Mouse (Mus musculus) cerebellum, adult 2 months (tissue): ENCODE results near the gene Pitx1.

ENCODE experiments used
- CTCF ChIP-seq: fragments of 200-500 bp; IDR thresholded peaks from 2 replicates; pipeline ENCODE4 v1.5.1; 2011; ENCODE audit warnings: low read depth, mild to moderate bottlenecking, control low read depth, low read length, moderate library complexity, borderline replicate concordance; ENCODE audit not compliant: insufficient read depth
- POLR2A ChIP-seq: fragments of 200-500 bp; IDR thresholded peaks from 2 replicates; pipeline ENCODE4 v1.6.1; 2011; ENCODE audit warnings: low read length, control low read depth, borderline replicate concordance; ENCODE audit not compliant: insufficient read depth

DNA sequence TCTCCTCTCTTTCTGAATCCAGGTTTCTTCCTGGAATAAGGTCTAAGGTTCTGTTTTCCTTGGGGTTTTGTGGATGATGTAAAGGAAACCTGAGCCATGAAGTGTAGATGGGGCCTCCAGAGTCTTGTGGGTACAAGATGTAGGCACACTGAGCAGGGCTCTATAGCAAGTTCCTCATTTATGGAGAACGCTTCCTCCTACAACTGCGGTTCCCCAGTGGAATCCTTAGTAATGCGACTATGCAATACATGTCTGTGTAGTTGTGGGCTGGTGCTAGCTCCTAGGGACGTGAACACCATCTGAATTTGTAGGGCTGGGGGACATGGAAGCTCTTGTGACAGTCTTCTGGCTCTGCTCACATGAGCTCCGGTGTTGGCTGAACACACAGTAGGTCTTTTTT, 22.5 kb upstream of the Pitx1 start:
- TF ChIP-seq POLR2A (no peak), CTCF (no peak)
